Mouse (Mus musculus): ENCODE results near the gene Hcls1. TPM values are rescaled to one million over a fixed set of nuclear protein-coding genes. Genes with fewer than 3 reads are reported as not detected.

The Hcls1 gene
- total RNA-seq, 2 experiments from 2014 or later: 4.5 to 4.8 TPM

DNA sequence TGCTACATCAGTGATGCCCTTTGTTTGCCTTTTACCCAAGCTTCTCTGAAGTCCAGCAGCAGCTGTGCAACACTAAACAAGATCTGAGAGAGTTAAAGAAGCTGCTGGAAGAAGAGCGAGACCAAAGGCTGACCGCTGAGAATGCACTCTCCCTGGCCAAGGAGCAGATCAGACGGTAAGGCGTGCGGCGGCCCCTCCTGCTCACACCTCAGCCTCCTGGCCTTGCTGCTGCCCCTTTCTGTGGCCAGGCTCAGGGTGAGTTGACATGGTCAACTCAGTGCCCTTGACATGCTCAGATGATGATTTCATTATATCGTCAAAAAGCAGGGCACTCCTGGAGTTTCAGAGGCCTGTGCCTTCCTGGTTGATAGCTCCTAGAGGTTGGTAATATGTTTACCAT is 5.6 kb upstream of the Hcls1 start:
- DNase-seq (ENCODE audit: low spot score in 2 of 2): no peak

DNA sequence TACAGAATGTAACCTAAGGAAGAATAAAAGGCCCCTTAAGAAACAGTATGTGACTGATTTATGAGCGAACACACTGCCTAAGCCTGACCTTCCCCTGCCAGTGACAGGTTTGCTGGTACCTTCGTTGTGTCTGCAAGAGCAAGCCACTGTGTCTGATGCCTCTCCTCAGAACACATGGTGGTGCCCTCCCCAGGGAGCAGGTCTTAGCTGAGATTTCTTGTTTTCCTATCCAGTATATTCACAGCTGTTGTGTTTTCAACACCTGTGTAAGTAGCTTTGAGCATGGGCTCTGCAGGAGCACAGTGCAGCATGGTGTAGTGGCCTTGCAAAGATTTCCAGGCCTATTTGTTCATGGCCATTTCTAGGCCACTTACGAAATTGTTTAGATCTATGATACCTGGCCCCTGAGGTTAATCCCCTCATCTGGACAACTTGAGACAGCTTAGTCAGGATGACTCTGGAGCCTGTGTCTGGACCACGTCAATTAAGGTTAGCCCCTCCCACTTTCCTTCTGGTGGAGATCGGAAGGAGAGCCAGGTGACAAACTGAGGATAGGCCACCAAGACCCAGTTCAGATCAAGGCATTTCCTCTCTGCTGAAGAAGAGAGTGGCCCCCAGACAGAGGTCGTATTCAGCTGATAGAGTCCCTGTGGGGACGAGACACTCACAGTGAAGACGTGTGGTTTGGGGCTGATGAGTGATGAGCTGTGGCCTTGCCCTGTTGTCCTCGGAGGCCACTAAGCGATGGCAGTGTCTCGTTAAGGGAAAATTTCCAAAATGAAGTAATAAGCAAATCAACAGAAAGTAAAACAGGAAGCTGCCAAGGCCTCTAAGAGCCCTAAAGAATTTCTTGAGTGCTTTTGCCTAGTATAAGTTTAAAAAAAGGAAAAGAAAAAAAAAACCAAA is 4.3 kb upstream of the Hcls1 start:
- DNase-seq (ENCODE audit: low spot score in 2 of 2): no peak

DNA sequence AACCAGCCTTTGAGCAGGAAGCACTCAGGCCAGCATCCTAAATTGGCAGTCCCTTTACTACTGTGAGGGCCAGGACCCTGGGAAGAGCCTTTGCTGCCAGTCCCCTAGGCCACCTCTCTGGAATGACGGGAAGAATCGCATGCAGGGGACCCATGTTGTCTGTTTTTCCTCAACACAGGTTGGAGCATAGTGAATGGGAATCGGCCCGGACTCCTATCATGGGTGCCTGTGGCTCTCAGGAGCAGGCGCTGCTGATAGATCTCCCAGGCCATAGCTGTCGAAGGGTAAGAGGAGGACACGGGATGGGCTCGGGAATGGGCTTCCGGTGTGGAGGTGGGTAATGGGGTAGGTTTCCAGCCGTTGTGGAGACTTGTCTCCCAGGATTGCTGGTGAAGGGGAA is 3.4 kb upstream of the Hcls1 start:
- no peak for DNase-seq (ENCODE audit: low spot score in 2 of 2)

- no peak for DNase-seq (ENCODE audit: low spot score in 2 of 2)
Observed at GRCm38 (mm10) chr16:36931976-36932375, 2.8 kb upstream of the Hcls1 start.

DNA sequence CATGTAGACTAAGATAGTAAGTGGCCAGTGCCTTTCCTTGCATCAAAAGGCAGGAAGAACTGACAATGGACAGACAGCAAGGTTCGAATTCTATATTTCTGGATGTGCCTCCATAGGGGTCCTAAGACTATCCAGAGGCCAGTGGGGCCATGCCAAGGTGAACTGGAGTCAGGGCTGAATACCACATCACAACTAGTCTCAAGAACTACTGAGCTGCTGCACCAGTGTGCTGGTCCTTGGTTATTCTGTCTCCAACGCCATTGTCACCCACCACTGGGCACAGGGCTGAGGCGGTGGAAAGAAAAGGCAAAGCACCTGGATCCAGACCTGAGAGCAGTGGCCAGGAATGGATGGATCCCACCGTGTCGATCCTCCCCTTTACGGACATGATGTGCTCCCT is 2.2 kb upstream of the Hcls1 start:
- no peak for DNase-seq (ENCODE audit: low spot score in 2 of 2)

DNA sequence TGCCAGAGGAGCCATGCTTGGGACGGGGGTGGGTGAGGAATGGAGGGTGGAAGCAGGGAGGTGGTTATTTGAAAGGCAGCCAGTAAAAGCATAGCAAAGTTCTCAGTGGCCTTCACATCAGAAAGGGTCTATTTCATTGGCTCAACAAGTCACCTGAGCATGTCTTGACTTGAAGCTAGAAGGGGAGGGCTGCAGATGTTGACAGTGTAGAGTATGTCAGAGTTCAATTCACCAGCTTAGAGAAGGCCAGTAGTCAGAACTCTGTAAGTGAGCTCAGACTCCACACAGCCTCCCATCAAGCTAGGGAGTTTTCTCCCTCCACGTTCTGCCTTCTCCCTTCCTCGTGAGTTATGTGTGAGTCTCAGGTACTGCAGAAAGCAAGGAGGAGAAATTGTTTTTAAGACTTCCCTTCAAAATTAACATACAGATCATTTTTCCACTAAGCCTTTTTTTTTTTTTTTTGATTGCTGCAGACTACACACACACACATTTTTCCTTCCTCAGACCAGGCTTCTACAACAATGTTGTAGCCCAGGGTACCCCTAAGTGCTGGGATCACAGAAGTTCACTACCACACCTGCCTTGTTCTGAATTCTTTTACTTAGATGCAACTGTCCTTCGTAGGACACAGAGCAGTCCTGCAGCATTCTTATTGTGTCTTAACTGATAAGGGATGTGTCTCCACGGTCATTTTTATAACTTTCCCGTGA is 497 bp upstream of the Hcls1 start:
- no peak for DNase-seq (ENCODE audit: low spot score in 2 of 2)

DNA sequence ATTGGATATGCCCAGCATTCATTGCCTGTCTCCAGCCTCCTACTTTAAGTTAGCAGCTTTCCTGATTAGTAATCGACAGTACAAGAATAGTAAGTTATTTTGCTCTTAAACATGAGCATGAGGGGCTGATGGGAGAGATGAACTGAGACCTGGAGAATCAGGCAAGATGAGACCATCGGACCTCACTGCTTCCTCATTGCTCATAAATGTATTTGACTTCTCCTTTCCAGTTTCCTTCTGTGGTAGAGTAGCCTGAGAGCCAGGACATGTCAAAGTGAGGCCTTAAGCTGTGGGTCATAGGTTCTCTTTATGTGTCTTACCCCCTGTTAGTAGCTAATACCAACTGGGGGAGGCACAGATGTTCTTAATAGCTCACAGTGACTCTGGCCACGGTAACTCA is 1.0 kb downstream of the Hcls1 start:
- no peak for DNase-seq (ENCODE audit: low spot score in 2 of 2)

GRCm38 (mm10) chr16:36941137-36941727 is 6.4 kb downstream of the Hcls1 start:
- DNase-seq (ENCODE audit: low spot score in 2 of 2): no peak

GRCm38 (mm10) chr16:36941895-36942294 is 7.1 kb downstream of the Hcls1 start:
- no peak for DNase-seq (ENCODE audit: low spot score in 2 of 2)

DNA sequence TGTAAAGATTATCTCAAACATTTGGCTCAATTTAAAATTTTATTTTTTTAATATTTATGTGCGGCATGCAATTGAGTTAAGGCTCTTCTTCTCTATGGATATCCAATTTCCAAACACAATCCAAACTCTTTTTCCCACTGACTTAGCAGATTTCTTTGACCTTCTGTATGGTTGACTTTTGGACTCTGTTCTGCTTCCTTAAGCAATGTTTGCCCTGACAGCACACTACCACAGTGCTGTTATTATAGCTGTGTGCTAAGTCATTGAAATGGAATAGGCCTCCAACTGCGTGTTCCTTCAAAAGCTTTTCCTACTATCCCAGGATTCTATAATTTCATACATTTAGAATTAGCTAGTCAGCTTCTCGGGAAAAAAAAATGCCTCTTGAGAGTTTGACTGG is 8.8 kb downstream of the Hcls1 start:
- DNase-seq (ENCODE audit: low spot score in 2 of 2): no peak

- peak in 1 of 2 experiments; percentile 69 for DNase-seq (ENCODE audit: low spot score in 2 of 2)
Observed at GRCm38 (mm10) chr16:36944895-36945424, 10.2 kb downstream of the Hcls1 start.

DNA sequence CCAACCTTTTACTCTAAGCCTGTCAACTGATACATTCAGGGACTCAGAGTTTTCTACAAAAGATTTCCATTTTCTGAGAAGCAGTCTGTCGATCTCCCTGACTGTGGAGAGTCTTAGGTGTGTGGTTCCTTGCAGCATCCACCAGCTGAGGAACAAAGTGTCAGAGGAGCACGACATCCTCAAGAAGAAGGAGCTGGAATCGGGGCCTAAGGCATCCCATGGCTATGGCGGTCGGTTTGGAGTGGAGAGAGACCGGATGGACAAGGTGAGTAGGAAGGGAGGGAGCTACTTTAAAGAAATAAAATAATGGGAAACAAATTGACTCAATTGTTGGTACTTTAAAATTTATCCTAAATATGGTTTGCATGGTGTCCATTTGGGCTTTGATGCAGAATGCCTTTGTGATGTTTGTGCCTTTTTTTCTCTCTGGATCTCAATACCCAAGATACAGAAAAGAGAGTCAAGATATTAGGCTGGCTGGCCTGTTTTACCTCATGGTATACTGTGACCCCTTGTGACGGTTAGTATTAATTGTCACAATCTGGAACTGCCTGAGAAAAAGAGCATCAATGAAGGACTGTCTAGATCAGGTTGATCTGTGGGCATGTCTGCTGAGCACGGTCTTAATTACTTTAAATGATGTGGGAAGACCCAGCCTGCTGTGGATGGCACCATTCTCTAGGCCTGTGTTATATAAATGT is 11.8 kb downstream of the Hcls1 start:
- no peak for DNase-seq (ENCODE audit: low spot score in 2 of 2)

DNA sequence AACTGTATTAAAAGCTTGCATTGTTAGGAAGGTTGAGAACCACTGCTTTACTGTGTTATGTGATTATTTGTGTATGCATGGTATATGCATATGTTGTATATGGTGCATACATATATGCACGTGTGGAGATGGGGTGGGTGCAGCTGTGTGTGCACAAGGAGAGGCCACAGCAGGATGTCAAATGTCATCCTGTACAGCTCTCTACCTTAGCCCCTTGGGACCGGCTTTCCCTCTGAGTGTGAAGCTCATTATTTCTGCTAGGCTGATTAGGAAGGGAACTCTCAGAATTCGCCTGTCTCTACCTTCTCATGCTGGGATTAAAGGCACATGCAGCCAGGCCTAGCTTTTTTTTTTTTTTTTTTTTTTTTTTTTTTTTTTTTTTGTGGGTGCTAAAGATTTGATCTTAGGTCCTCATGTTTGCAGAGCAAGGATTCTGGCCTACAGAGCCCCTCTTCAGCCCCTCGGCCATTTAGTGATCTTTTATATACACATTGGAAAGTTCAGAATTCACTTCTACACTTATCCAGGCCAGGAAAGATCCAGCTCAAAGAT is 12.9 kb downstream of the Hcls1 start:
- DNase-seq (ENCODE audit: low spot score in 2 of 2): no peak

DNA sequence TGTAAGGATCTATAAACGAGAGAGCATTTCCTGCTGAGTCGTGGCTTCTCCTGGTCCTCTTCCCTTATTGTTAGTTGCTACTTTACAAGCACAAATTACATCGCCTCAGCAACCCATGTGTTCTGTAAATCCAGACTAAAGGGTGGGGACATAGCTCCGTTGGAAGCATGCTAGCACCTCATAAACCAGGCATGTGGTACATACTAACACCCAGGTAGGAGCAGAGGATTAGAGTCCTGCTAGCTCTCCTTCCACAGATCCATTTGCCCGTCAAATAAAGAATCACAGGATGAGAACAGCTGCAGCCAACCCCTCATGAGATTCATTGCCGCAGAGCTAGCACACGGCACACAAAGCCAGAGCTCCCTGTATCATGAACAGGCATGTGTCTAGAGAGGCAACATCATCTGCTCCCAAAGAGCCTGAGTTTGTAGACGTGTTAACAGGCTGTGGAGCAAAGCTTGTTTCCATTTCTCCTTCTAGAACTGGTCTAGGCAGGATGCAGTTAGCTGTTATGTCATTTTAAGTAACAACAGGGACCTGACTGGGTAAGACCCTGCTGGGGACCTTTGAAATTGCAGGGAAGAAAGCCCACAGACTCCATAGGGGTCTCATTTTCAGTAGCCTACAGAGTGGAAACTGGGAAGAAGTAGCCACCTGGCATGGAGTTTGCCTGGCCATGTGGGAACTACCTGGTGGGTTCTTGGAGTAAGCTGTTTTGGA is 15.0 kb downstream of the Hcls1 start:
- no peak for DNase-seq (ENCODE audit: low spot score in 2 of 2)

DNA sequence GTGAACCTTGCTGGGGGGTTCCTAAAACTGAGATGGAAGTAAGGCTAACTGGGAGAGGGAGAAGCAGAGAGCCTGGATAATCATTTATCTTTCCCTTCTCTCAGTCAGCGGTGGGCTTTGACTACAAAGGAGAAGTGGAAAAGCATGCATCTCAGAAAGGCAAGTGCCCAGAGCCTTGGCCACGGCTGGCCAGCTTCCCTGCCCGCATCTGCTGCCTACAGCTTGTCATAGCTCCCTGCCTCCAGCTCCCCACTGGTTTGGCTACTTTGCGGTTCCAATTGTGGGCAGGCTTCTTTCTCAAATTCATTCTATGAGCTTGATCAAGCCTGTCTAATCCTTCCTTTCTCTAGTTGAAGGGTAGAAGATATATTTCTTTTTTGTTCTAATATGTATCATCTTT is 16.2 kb downstream of the Hcls1 start:
- DNase-seq (ENCODE audit: low spot score in 2 of 2): no peak

DNA sequence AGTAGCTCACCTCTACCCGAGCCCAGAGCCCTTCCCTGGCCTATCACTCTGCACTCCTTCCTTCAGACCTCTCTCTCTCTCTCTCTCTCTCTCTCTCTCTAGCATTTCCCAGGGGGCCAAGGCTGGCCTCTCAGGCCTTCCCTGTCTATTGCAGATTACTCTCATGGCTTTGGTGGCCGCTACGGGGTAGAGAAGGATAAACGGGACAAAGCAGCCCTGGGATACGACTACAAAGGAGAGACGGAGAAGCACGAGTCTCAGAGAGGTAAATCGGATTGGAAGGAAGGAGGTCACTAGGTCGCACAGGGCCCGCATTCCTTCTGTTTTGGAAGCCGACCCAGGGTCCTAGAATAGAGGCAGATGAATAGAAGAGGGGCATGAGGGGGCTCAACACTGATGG is 20.3 kb downstream of the Hcls1 start:
- no peak for DNase-seq (ENCODE audit: low spot score in 2 of 2)

DNA sequence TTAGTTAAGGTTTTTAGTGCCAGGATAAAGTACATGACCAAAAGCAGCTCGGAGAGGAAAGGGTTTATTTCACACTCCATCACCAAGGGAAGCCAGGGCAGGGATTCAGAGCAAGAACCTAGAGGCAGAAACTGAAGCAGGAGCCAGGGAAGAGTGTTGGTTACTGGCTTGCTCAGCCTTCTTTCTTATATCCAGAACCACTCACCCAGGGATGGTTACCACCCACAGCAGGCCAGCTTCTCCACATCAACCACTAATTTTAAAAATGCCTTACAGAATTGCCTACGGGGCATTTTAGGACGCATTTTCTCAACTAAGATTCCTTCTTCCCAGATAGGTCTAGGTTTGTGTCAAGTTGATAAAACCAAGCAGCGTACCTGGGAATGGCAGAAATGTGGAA is 28.6 kb downstream of the Hcls1 start:
- DNase-seq (ENCODE audit: low spot score in 2 of 2): no peak

DNA sequence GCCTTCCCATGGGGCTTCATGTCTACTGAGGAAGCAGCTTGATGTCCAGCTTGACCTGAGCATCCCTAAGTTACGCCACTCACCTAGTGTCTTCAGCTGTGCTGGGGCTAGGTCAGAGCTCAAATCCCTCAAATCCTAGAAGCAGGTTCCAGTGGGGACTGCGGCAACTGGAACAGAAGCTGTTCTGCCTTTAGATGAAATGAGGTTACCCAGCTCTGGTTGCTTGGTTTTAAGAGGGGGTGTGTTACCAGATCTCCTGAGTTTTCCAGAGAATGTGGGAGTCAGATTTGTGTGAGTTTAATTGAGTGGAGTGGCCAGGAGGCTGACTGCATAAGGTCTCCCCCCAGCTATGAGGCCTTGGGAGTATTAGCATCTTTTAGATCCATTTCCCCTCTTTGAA is 44.3 kb downstream of the Hcls1 start:
- no peak for DNase-seq (ENCODE audit: low spot score in 2 of 2)

- no peak for DNase-seq (ENCODE audit: low spot score in 2 of 2)
Observed at GRCm38 (mm10) chr16:36983796-36984195, 49.0 kb downstream of the Hcls1 start.

DNA sequence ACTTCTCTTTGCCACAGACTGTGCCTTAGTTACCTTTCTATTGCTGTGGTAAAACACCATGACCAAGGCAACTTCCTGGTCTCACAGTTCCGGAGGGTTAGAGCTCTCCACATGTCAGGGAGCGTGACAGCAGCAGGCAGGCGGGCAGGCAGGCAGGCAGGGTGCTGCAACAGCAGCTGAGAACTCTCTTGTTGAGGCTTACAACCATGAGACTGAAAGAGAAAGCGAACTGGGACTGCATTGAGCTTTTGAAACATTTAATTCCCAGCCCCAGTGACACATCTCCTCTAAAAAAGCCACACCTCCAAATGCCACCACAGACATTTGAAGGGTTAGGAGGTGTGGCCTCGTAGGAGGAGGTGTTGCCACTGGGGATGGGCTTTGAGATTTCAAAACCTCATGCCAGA is 50.9 kb downstream of the Hcls1 start:
- no peak for DNase-seq (ENCODE audit: low spot score in 2 of 2)

Data from layer of hippocampus, postnatal 14 days (tissue).